Mouse (Mus musculus) T-cell, adult 66 days (primary cell): ENCODE data around the gene Bcl2l14. TPM values are rescaled to one million over a fixed set of nuclear protein-coding genes. Genes with fewer than 3 reads are reported as not detected.

Source experiments
- total RNA-seq, 2 experiments: library from RNA; stranded (reverse); gene quantifications; 3 replicates in 1 of 2; 4 replicates in 1 of 2; pipeline ENCODE4 v1.2.4; 2023

Gene Bcl2l14
- 1 to 10 TPM in 1 of 2 experiments, under 1 TPM in 1; 0.59 to 2.0 TPM for total RNA-seq

GRCm38 (mm10) chr6:134396018-134396417, at the start of gene Bcl2l14:
Gene Bcl2l14, plus strand, starts transcription at chr6:134396318.

Other genes starting within 250 kb of the Bcl2l14 start
- 10 to 100 TPM; 48.4 to 49.4 TPM for gene Lrp6, start 170.6 kb downstream of the Bcl2l14 start, total RNA-seq
- gene Mansc1, start 236.2 kb downstream of the Bcl2l14 start, total RNA-seq, result 1 to 10 TPM; 2.0 to 2.6 TPM
- 10 to 100 TPM; 13.2 to 16.2 TPM for gene Borcs5, start 243.2 kb downstream of the Bcl2l14 start, total RNA-seq